Mouse (Mus musculus): ENCODE measurements around the gene Il1rl2. TPM values are rescaled to one million over a fixed set of nuclear protein-coding genes. Genes with fewer than 3 reads are reported as not detected.

The Il1rl2 gene
- polyA plus RNA-seq, 1 experiment from 2014 or later: 3.2 TPM

DNA sequence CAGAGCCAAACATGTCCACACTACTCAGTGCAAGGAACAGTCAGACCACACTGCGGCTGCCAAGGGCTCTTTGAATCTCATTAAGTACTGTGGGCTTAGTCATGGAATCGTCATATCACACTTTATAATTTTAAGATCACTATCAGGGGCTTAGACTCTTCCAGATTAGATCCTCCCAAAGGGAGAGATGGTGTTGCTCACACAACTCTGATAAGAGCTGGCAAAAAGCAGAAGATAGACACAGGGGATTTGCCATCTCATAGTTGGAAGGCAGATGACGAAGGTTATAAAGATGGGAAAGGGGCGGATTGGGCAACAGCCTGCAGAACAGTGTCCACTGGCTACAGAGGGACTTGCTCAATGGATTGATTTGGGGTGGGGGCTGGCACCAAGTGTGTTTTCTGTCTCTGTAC lies 31.0 kb downstream of the Il1rl2 start:
- no peaks in the 10 kb centered on the region for H3K9me3 ChIP-seq (replicated peaks; ENCODE audit: control insufficient read depth, low read length)
- no peaks in the 10 kb centered on the region for H3K4me1 ChIP-seq (ENCODE audit: control insufficient read depth, insufficient read depth, low read length)
- no peaks in the 10 kb centered on the region for H3K36me3 ChIP-seq (replicated peaks; ENCODE audit: control insufficient read depth, insufficient read depth, low read depth, low read length)
- no peak overlapping the region for H3K4me2 ChIP-seq (ENCODE audit: low read depth, low read length)
- H3K27me3 ChIP-seq (ENCODE audit: control insufficient read depth, insufficient read depth, low read length): no peaks in the 10 kb centered on the region
- 92% methylated on average over 4 of the region's 4 CpGs for WGBS
- DNase-seq (ENCODE audit: low spot score) (no peak), ATAC-seq (replicated peaks; ENCODE audit: insufficient number of reproducible peaks, low FRiP score, low TSS enrichment, low read depth) (no peak)
- no peak overlapping the region for H3K4me3 ChIP-seq (ENCODE audit: low read depth, low read length)
- no peak overlapping the region for H3K27ac ChIP-seq (replicated peaks; ENCODE audit: low read depth, low read length)
- H3K9ac ChIP-seq (replicated peaks; ENCODE audit: low read length): no peak overlapping the region

DNA sequence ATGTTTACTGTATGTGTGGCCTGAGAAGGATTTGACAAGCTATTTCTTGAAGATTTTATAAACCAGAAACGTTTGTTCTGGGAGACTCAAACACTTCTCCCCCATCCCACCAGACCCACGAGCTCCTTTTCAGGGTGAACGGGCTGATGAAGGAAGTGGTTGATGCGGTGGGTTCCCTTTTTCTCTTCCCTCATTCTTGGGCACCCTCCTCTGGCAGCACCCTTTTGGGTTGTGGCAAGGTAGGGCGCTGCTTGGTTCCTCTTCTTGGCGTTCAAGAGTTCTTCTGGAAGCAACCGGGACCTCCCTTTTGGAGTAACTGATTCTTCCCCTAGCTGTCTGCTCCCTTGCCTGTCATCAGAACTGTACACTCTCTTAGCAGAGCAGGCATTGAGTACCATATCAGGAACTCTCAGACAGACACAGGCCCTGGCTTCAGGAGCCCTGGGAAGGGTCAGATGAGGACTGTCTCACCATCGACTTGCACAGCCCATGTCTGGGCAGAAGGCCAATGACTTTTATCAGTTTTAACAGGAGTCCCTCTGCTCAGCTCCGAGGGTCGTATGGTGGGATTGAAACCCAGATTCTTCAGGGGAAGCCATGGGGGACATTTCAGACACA lies 31.6 kb downstream of the Il1rl2 start:
- Histone ChIP-seq H3K4me3 (ENCODE audit: low read depth, low read length) (no peak overlapping the region), H3K9me3 (replicated peaks; ENCODE audit: control insufficient read depth, low read length) (no peaks in the 10 kb centered on the region), H3K4me2 (ENCODE audit: low read depth, low read length) (no peak overlapping the region), H3K36me3 (replicated peaks; ENCODE audit: control insufficient read depth, insufficient read depth, low read depth, low read length) (no peaks in the 10 kb centered on the region), H3K27ac (replicated peaks; ENCODE audit: low read depth, low read length) (no peak overlapping the region), H3K27me3 (ENCODE audit: control insufficient read depth, insufficient read depth, low read length) (no peaks in the 10 kb centered on the region), H3K9ac (replicated peaks; ENCODE audit: low read length) (no peak overlapping the region), H3K4me1 (ENCODE audit: control insufficient read depth, insufficient read depth, low read length) (no peaks in the 10 kb centered on the region)
- no peak for ATAC-seq (replicated peaks; ENCODE audit: insufficient number of reproducible peaks, low FRiP score, low TSS enrichment, low read depth)
- DNase-seq (ENCODE audit: low spot score): no peak
- 88% methylated on average over 10 of the region's 10 CpGs for WGBS

DNA sequence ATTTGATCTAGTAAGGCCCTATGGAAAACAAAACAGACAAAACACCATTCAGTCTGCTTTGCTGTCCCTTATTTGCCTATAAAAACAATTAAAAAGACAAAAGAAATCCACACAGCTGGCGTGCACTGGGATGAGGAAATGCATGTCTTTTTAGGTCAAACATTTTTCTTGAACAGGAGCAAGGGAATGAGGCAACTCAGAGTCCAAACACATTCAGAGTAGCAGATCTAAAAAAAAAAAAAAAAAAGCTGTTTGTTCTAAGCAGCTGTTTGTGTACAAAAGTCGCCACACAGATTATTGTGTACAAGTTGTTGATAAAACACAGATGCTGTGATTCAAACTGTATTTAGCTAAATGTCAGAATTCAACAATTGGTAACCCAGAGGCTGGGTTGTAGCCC lies 33.5 kb downstream of the Il1rl2 start:
- Histone ChIP-seq H3K9me3 (replicated peaks; ENCODE audit: control insufficient read depth, low read length) (no peaks in the 10 kb centered on the region), H3K27ac (replicated peaks; ENCODE audit: low read depth, low read length) (no peak overlapping the region), H3K9ac (replicated peaks; ENCODE audit: low read length) (no peak overlapping the region), H3K4me1 (ENCODE audit: control insufficient read depth, insufficient read depth, low read length) (no peaks in the 10 kb centered on the region), H3K4me3 (ENCODE audit: low read depth, low read length) (no peak overlapping the region), H3K36me3 (replicated peaks; ENCODE audit: control insufficient read depth, insufficient read depth, low read depth, low read length) (no peaks in the 10 kb centered on the region), H3K27me3 (ENCODE audit: control insufficient read depth, insufficient read depth, low read length) (no peaks in the 10 kb centered on the region), H3K4me2 (ENCODE audit: low read depth, low read length) (no peak overlapping the region)
- 45% methylated on average over 2 of the region's 2 CpGs for WGBS
- ATAC-seq (replicated peaks; ENCODE audit: insufficient number of reproducible peaks, low FRiP score, low TSS enrichment, low read depth) (no peak), DNase-seq (ENCODE audit: low spot score) (no peak)

DNA sequence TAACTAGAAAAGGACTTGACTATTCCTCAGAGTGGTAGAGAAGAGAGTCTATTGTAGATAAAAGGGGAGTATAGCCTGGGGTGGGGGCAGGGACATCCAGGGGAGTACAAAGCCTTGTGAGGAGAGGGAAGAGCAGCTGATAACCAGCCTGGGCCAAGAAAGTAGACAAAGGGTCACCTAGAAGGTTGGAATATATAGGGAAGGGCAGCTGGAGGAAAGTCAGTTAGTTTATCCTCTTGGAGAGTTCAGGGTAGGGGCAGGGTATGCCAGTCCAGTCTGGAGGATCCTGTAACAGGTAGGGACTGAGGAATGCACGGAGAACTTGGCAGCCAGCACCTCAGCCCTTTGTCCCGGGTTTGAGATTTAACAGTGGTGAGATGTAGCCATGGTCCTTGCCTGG lies 33.9 kb downstream of the Il1rl2 start:
- H3K4me2 ChIP-seq (ENCODE audit: low read depth, low read length): no peak overlapping the region
- no peaks in the 10 kb centered on the region for H3K4me1 ChIP-seq (ENCODE audit: control insufficient read depth, insufficient read depth, low read length)
- H3K27ac ChIP-seq (replicated peaks; ENCODE audit: low read depth, low read length): no peak overlapping the region
- H3K9ac ChIP-seq (replicated peaks; ENCODE audit: low read length): no peak overlapping the region
- no peaks in the 10 kb centered on the region for H3K27me3 ChIP-seq (ENCODE audit: control insufficient read depth, insufficient read depth, low read length)
- no peaks in the 10 kb centered on the region for H3K36me3 ChIP-seq (replicated peaks; ENCODE audit: control insufficient read depth, insufficient read depth, low read depth, low read length)
- ATAC-seq (replicated peaks; ENCODE audit: insufficient number of reproducible peaks, low FRiP score, low TSS enrichment, low read depth) (no peak), DNase-seq (ENCODE audit: low spot score) (no peak)
- no peak overlapping the region for H3K4me3 ChIP-seq (ENCODE audit: low read depth, low read length)
- no peaks in the 10 kb centered on the region for H3K9me3 ChIP-seq (replicated peaks; ENCODE audit: control insufficient read depth, low read length)
- WGBS: 74% methylated on average over 2 of the region's 2 CpGs

DNA sequence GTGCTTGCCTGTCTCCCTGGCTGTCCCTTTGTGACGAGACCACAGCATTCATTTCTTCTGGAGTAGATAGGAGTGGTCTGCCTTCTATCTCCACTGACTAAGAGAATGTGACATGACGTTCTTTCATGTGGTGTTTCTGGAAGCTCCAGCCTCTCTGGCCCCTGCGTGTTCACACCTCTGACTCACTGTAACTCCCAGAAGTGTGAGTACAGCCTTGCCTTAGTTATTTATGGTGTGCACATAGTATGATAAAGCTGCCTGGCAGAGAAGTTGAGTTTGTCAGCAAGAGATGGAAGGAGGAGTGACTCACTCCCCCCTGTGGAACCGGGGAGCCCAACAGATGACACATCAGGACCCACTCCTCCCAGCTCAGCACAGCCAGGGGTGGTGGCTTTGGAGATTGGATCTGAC lies 34.4 kb downstream of the Il1rl2 start:
- no peaks in the 10 kb centered on the region for H3K36me3 ChIP-seq (replicated peaks; ENCODE audit: control insufficient read depth, insufficient read depth, low read depth, low read length)
- 80% methylated on average over 4 of the region's 4 CpGs for WGBS
- no peaks in the 10 kb centered on the region for H3K9me3 ChIP-seq (replicated peaks; ENCODE audit: control insufficient read depth, low read length)
- H3K27ac ChIP-seq (replicated peaks; ENCODE audit: low read depth, low read length): no peak overlapping the region
- no peak overlapping the region for H3K4me2 ChIP-seq (ENCODE audit: low read depth, low read length)
- H3K4me3 ChIP-seq (ENCODE audit: low read depth, low read length): no peak overlapping the region
- ATAC-seq (replicated peaks; ENCODE audit: insufficient number of reproducible peaks, low FRiP score, low TSS enrichment, low read depth) (no peak), DNase-seq (ENCODE audit: low spot score) (no peak)
- H3K9ac ChIP-seq (replicated peaks; ENCODE audit: low read length): no peak overlapping the region
- no peaks in the 10 kb centered on the region for H3K27me3 ChIP-seq (ENCODE audit: control insufficient read depth, insufficient read depth, low read length)
- H3K4me1 ChIP-seq (ENCODE audit: control insufficient read depth, insufficient read depth, low read length): no peaks in the 10 kb centered on the region

DNA sequence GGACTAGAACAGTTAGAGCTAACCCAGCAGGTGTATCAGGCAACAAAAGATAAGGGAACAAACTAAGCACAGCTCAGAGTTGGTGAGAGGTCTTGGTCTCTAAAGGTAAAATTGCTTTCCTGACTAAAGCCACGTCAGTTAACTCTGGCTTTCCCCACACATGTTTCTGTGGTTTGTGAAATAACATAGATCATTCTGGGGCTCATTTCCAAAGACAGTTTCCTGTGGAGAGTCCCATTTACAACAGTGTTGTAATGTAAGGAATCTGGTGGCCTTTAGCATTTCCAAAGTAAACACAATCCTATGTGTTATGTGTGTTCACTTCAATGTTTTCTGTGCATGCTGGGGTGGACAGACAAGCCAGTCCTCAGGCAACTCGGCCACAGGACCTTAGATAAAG lies 35.3 kb downstream of the Il1rl2 start:
- H3K36me3 ChIP-seq (replicated peaks; ENCODE audit: control insufficient read depth, insufficient read depth, low read depth, low read length): no peaks in the 10 kb centered on the region
- no peaks in the 10 kb centered on the region for H3K9me3 ChIP-seq (replicated peaks; ENCODE audit: control insufficient read depth, low read length)
- no peak overlapping the region for H3K4me2 ChIP-seq (ENCODE audit: low read depth, low read length)
- no peaks in the 10 kb centered on the region for H3K4me1 ChIP-seq (ENCODE audit: control insufficient read depth, insufficient read depth, low read length)
- no peaks in the 10 kb centered on the region for H3K27me3 ChIP-seq (ENCODE audit: control insufficient read depth, insufficient read depth, low read length)
- DNase-seq (ENCODE audit: low spot score) (no peak), ATAC-seq (replicated peaks; ENCODE audit: insufficient number of reproducible peaks, low FRiP score, low TSS enrichment, low read depth) (no peak)
- no peak overlapping the region for H3K9ac ChIP-seq (replicated peaks; ENCODE audit: low read length)
- WGBS: 74% methylated on average over 2 of the region's 2 CpGs
- no peak overlapping the region for H3K27ac ChIP-seq (replicated peaks; ENCODE audit: low read depth, low read length)
- H3K4me3 ChIP-seq (ENCODE audit: low read depth, low read length): no peak overlapping the region

DNA sequence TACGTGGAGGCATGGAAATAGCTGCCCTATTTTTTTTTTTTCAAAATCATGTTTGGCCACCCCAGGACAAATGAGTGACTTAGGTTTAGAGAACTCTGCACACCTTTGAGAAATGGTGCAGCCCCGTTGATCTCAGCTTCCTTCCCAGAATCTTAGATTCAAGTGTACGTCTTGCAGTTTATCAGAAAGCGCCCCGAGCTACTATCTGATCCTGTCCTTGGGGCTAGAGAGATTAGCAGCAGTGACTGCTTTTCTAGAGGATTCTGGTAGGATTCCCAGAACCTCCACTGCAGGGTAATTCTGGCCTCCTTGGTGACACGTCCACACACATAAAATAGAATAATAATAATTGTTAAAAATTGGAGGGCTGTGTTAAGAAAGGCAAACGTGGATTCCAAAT lies 36.6 kb downstream of the Il1rl2 start:
- 74% methylated on average over 7 of the region's 7 CpGs for WGBS
- H3K36me3 ChIP-seq (replicated peaks; ENCODE audit: control insufficient read depth, insufficient read depth, low read depth, low read length): no peaks in the 10 kb centered on the region
- H3K4me2 ChIP-seq (ENCODE audit: low read depth, low read length): no peak overlapping the region
- ATAC-seq (replicated peaks; ENCODE audit: insufficient number of reproducible peaks, low FRiP score, low TSS enrichment, low read depth) (no peak), DNase-seq (ENCODE audit: low spot score) (no peak)
- H3K4me3 ChIP-seq (ENCODE audit: low read depth, low read length): no peak overlapping the region
- H3K9ac ChIP-seq (replicated peaks; ENCODE audit: low read length): no peak overlapping the region
- no peaks in the 10 kb centered on the region for H3K9me3 ChIP-seq (replicated peaks; ENCODE audit: control insufficient read depth, low read length)
- no peaks in the 10 kb centered on the region for H3K27me3 ChIP-seq (ENCODE audit: control insufficient read depth, insufficient read depth, low read length)
- H3K4me1 ChIP-seq (ENCODE audit: control insufficient read depth, insufficient read depth, low read length): no peaks in the 10 kb centered on the region
- H3K27ac ChIP-seq (replicated peaks; ENCODE audit: low read depth, low read length): no peak overlapping the region

DNA sequence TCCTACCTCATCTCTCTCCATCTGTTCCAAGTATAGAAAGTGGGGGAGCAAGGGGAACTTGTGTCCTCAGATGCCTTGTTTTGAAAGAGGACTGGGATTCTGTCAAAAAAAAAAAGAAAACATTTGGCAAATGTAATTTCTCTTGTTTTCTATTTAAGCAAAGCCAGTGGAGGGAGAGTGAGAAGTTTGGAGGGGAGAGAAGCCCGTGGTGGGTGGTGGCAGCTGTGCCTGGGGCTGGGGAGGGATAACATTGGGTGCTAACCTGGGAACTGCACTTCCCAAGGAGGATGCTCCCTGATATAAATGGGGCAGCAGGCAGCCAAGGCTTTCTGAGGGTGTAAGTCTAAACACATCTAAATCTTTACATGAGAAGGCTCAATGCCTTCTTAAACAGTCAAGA lies 37.2 kb downstream of the Il1rl2 start:
- no peak for DNase-seq (ENCODE audit: low spot score)
- 61% methylated on average over 1 of the region's 1 CpGs for WGBS
- Histone ChIP-seq H3K9ac (replicated peaks; ENCODE audit: low read length) (no peak overlapping the region), H3K4me2 (ENCODE audit: low read depth, low read length) (no peak overlapping the region), H3K27ac (replicated peaks; ENCODE audit: low read depth, low read length) (no peak overlapping the region), H3K4me3 (ENCODE audit: low read depth, low read length) (no peak overlapping the region), H3K27me3 (ENCODE audit: control insufficient read depth, insufficient read depth, low read length) (no peaks in the 10 kb centered on the region), H3K9me3 (replicated peaks; ENCODE audit: control insufficient read depth, low read length) (no peaks in the 10 kb centered on the region), H3K36me3 (replicated peaks; ENCODE audit: control insufficient read depth, insufficient read depth, low read depth, low read length) (no peaks in the 10 kb centered on the region), H3K4me1 (ENCODE audit: control insufficient read depth, insufficient read depth, low read length) (no peaks in the 10 kb centered on the region)
- ATAC-seq (replicated peaks; ENCODE audit: insufficient number of reproducible peaks, low FRiP score, low TSS enrichment, low read depth): no peak
